In the genomic region with DNA sequence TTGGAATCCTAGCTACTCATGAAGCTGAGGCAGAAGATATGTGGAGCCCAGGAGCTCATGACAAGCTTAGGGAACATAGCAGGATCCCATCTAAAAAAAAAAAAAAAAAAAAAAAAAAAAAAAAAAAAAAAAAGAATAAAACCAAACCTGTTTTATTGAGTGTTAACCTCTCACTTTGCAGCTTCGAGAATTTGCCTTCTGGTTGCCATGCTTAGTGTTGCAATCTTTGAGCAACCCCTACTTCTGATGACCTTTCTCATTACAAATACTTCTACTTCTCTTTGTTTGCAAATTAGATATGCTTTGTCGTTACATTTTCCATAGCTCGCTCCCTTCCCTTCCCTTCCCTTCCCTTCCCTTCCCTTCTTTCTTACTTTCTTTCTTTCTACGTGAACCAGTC, we compare ENCODE assay signal across 21 mouse cellular contexts. TPM values are rescaled to one million over a fixed set of nuclear protein-coding genes. Genes with fewer than 3 reads are reported as not detected.
DNase-seq lines count a peak whose midpoint lies in the region; ATAC-seq and TF ChIP-seq lines count a peak whose summit lies in the region.
"Had no signal": no experiment of that assay in that cellular context is flagged by ENCODE, and none has a peak within 500 bp of the region (broad histone marks: within the 10 kb centered on the region; RNA-seq: fewer than 3 reads in every experiment).

No protein-coding gene starts in this region.

- no peaks in the 10 kb centered on the region for H3K4me1 ChIP-seq in intestine, embryonic 14.5 days (replicated peaks; ENCODE audit: control insufficient read depth, insufficient read depth, low read length)
- no peaks in the 10 kb centered on the region for H3K4me1 ChIP-seq in intestine, postnatal 0 days (replicated peaks; ENCODE audit: control insufficient read depth, insufficient read depth, low read length)
- H3K4me1 ChIP-seq in limb, embryonic 10.5 days: no peaks in the 10 kb centered on the region
- H3K4me1 ChIP-seq: embryonic facial prominence, embryonic 10.5 days; embryonic facial prominence, embryonic 12.5 days; forebrain, embryonic 13.5 days; forebrain, embryonic 15.5 days had no signal

- no peaks in the 10 kb centered on the region for H3K9me3 ChIP-seq in intestine, embryonic 14.5 days (ENCODE audit: control insufficient read depth, low read length)
- H3K9me3 ChIP-seq in intestine, postnatal 0 days (ENCODE audit: control insufficient read depth): no peaks in the 10 kb centered on the region
- H3K9me3 ChIP-seq in limb, embryonic 10.5 days (replicated peaks): no peaks in the 10 kb centered on the region
- H3K9me3 ChIP-seq: embryonic facial prominence, embryonic 10.5 days; embryonic facial prominence, embryonic 12.5 days; forebrain, embryonic 13.5 days; forebrain, embryonic 15.5 days had no signal

- no peaks in the 10 kb centered on the region for H3K27me3 ChIP-seq in intestine, embryonic 14.5 days (replicated peaks; ENCODE audit: control insufficient read depth, insufficient read depth, low read length)
- H3K27me3 ChIP-seq in intestine, postnatal 0 days (replicated peaks; ENCODE audit: control insufficient read depth, insufficient read depth, low read length): no peaks in the 10 kb centered on the region
- H3K27me3 ChIP-seq in limb, embryonic 10.5 days (ENCODE audit: low read depth, poor library complexity, severe bottlenecking): 0 out of 2 replicates have a peak, but pooled peaks cover 17% of the 10 kb centered on the region
- H3K27me3 ChIP-seq: CH12.LX; embryonic facial prominence, embryonic 12.5 days; forebrain, embryonic 13.5 days; forebrain, embryonic 15.5 days had no signal

- 82% methylated on average over 3 of the region's 4 CpGs for WGBS in intestine, embryonic 14.5 days
- 69% methylated on average over 3 of the region's 4 CpGs for WGBS in intestine, postnatal 0 days
- 89% methylated on average over 4 of the region's 4 CpGs for WGBS in limb, embryonic 10.5 days

- no peak overlapping the region for H3K27ac ChIP-seq in intestine, embryonic 14.5 days (ENCODE audit: low read depth)
- no peak overlapping the region for H3K27ac ChIP-seq in intestine, postnatal 0 days (ENCODE audit: low read depth, low read length)
- no peak overlapping the region for H3K27ac ChIP-seq in limb, embryonic 10.5 days
- H3K27ac ChIP-seq: embryonic facial prominence, embryonic 10.5 days; embryonic facial prominence, embryonic 12.5 days; forebrain, embryonic 13.5 days; forebrain, embryonic 15.5 days had no signal

- peak; percentile 23 for DNase-seq in intestine, embryonic 14.5 days (ENCODE audit: low spot score)
- DNase-seq in limb, embryonic 10.5 days (ENCODE audit: low spot score): peak; percentile 5
- no peak for DNase-seq in right cerebral cortex, postnatal 25 days
- no peak for DNase-seq in cerebellum, postnatal 10 days
- DNase-seq: adrenal gland, adult 2 months; adrenal gland, postnatal 10 days; adrenal gland, postnatal 25 days; B cell, adult 2 months; cerebellum, adult 11 months; cerebellum, adult 18-20 months; cerebellum, adult 8-10 months; cerebellum, adult 9-11 months; cerebellum, postnatal 25 days; forebrain, postnatal 0 days had no signal

- no peak overlapping the region for H3K4me2 ChIP-seq in intestine, embryonic 14.5 days (ENCODE audit: low read length)
- H3K4me2 ChIP-seq in intestine, postnatal 0 days (replicated peaks; ENCODE audit: low read depth): no peak overlapping the region
- H3K4me2 ChIP-seq: embryonic facial prominence, embryonic 12.5 days; forebrain, embryonic 13.5 days; forebrain, embryonic 15.5 days had no signal

- no peak overlapping the region for H3K9ac ChIP-seq in intestine, embryonic 14.5 days (ENCODE audit: low read length)
- H3K9ac ChIP-seq in intestine, postnatal 0 days (ENCODE audit: low read depth, low read length): no peak overlapping the region
- H3K9ac ChIP-seq: embryonic facial prominence, embryonic 12.5 days; forebrain, embryonic 13.5 days; forebrain, embryonic 15.5 days; forebrain, postnatal 0 days had no signal

- H3K36me3 ChIP-seq in intestine, embryonic 14.5 days (ENCODE audit: control insufficient read depth, insufficient read depth, low read length): no peaks in the 10 kb centered on the region
- H3K36me3 ChIP-seq in intestine, postnatal 0 days (ENCODE audit: control insufficient read depth, insufficient read depth): no peaks in the 10 kb centered on the region
- H3K36me3 ChIP-seq in limb, embryonic 10.5 days: no peaks in the 10 kb centered on the region
- H3K36me3 ChIP-seq: embryonic facial prominence, embryonic 10.5 days; embryonic facial prominence, embryonic 12.5 days; forebrain, embryonic 15.5 days had no signal

- H3K4me3 ChIP-seq in intestine, embryonic 14.5 days (ENCODE audit: low read depth, low read length): no peak overlapping the region
- H3K4me3 ChIP-seq in intestine, postnatal 0 days (ENCODE audit: low read depth, low read length): no peak overlapping the region
- H3K4me3 ChIP-seq in limb, embryonic 10.5 days: no peak overlapping the region
- H3K4me3 ChIP-seq: embryonic facial prominence, embryonic 10.5 days; embryonic facial prominence, embryonic 12.5 days; forebrain, embryonic 13.5 days; forebrain, embryonic 15.5 days had no signal

- no peak for ATAC-seq in intestine, embryonic 14.5 days (replicated peaks; ENCODE audit: low FRiP score, low TSS enrichment, low read depth)
- ATAC-seq in intestine, postnatal 0 days: no peak
- ATAC-seq: CD4-positive, CD25-positive, alpha-beta regulatory T cell, adult 4 months; forebrain, embryonic 13.5 days; forebrain, embryonic 15.5 days; forebrain, postnatal 0 days had no signal

- TF ChIP-seq CTCF in intestine, postnatal 0 days (IDR thresholded peaks at IDR 0.05; ENCODE audit: low read depth): no peak

RNA-seq across cellular contexts. Expression of a gene that starts 23.6 kb away (rescaled TPM):
- 199 and 202 TPM in 2 replicates for polyA plus RNA-seq in intestine, embryonic 14.5 days (2014; fragmentation: Nextera tagmentation; extraction: Ambion mirVana)
- 205 and 218 TPM in 2 replicates for polyA plus RNA-seq in intestine, postnatal 0 days (2015; fragmentation: Nextera tagmentation; extraction: Ambion mirVana)
- 96.0 and 135 TPM in 2 replicates for polyA plus RNA-seq in limb, embryonic 10.5 days (2016; fragmentation: Nextera tagmentation; extraction: Ambion mirVana)

RNA-seq across cellular contexts. Expression of a gene that starts 28.3 kb away (rescaled TPM):
- polyA plus RNA-seq in intestine, embryonic 14.5 days (2014; fragmentation: Nextera tagmentation; extraction: Ambion mirVana): 20.7 and 25.1 TPM in 2 replicates
- polyA plus RNA-seq in intestine, postnatal 0 days (2015; fragmentation: Nextera tagmentation; extraction: Ambion mirVana): 9.9 and 10.3 TPM in 2 replicates
- polyA plus RNA-seq in limb, embryonic 10.5 days (2016; fragmentation: Nextera tagmentation; extraction: Ambion mirVana): 16.9 and 22.3 TPM in 2 replicates

RNA-seq across cellular contexts. Expression of a gene that starts 45.3 kb away (rescaled TPM):
- not detected in 2 replicates for polyA plus RNA-seq in intestine, embryonic 14.5 days (2014; fragmentation: Nextera tagmentation; extraction: Ambion mirVana)
- polyA plus RNA-seq in intestine, postnatal 0 days (2015; fragmentation: Nextera tagmentation; extraction: Ambion mirVana): 0.08 TPM in 1 of 2 replicates, not detected in the other
- polyA plus RNA-seq in limb, embryonic 10.5 days (2016; fragmentation: Nextera tagmentation; extraction: Ambion mirVana): not detected in 2 replicates
- polyA plus RNA-seq: adrenal gland, adult 2 months; CD4-positive, CD25-positive, alpha-beta regulatory T cell, adult 4 months; forebrain, embryonic 15.5 days had no signal

Comparison
In these comparisons a context has a peak if more than half of its experiments do, and no peak if none do; other contexts are left out.
1. DNase-seq: peak in intestine, embryonic 14.5 days (single experiment) and limb, embryonic 10.5 days (single experiment); none in right cerebral cortex, postnatal 25 days (single experiment) and cerebellum, postnatal 10 days (0 of 2).